Mouse (Mus musculus): ENCODE data around the gene Epha4. TPM values are rescaled to one million over a fixed set of nuclear protein-coding genes. Genes with fewer than 3 reads are reported as not detected.

Epha4 gene
- polyA plus RNA-seq, 1 experiment from 2014 or later, result 39.4 TPM

DNA sequence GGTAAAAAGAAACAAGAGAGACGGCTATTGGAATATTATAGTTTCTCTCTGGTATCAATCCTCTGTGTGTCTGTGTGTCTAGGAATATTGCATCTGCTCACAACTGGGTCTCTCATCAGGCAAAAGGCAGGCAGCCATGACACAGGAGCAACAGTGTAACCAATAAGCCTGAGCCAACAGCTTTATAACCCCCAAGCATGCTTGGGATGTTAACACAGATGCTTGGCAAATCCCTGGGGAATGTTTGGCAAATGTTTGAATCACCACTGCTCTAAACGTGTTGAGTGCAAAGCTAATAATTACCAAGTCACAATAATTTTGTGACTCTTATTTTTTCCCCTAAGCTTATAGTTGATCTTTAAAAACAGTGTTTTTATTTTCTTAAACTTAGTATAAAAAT is 8.5 kb upstream of the Epha4 start:
- Histone ChIP-seq H3K9me3 (no peaks in the 10 kb centered on the region), H3K9ac (replicated peaks) (no peak overlapping the region), H3K4me2 (replicated peaks) (no peak overlapping the region; the same call in 1 of the 2 replicates), H3K4me3 (no peak overlapping the region), H3K4me1 (peaks cover 28% of the 10 kb centered on the region), H3K27ac (replicated peaks) (no peak overlapping the region), H3K27me3 (peaks cover 17% of the 10 kb centered on the region), H3K36me3 (no peaks in the 10 kb centered on the region)
- 64% methylated on average over 2 of the region's 2 CpGs for WGBS
- ATAC-seq (ENCODE audit: low FRiP score, low read depth), result no peak

DNA sequence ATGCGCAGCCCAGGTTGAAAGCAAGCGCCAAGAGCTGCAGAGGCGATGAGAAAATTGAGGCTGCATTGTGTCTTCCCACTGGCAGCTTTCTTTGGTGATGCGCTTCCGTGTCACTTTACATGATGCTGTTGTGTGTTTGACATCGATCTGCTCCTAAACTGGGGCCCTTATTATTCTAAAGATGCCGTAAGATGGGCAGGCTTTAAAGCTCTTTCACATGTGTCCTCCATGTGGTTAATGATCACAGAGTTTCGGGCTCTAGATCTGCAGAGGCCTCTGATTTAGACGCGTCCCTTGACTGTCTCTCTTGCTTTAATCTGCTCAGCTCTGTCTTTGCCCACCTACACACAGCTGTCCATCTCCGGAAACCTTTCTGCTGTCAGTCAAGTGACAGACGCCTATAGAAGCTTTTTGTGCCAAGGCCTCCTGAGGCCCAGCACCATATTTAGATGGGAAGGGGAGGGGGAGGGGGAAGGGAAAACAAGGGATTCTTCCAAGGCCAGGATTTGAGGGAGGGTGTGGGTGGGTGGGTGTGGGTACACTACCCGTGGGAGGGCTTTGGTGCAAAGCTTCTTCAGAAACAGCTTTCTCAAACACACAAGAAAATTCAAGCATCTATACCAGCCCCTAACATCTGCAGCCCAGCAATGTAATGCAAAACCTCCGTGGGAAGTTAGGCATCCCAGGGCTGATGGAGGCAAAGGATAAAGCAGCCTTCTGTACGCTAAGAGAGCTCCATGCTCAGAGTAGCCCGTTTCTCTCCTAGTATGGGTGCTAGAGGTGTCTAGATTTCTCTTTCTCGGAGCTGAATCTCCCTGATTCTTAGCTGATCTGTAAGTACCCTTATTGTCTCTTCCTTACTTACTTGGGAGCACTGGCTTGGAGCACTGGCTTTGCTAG is 7.0 kb upstream of the Epha4 start:
- Histone ChIP-seq H3K9ac (replicated peaks) (no peak overlapping the region), H3K36me3 (no peaks in the 10 kb centered on the region), H3K27me3 (peaks cover 25% of the 10 kb centered on the region), H3K4me1 (peaks cover 30% of the 10 kb centered on the region), H3K27ac (replicated peaks) (peak overlapping the region; percentile 75), H3K4me3 (0 out of 2 replicates have a peak overlapping the region, but pooled peaks have one; percentile 4), H3K4me2 (replicated peaks) (peak overlapping the region; percentile 42), H3K9me3 (no peaks in the 10 kb centered on the region)
- ATAC-seq (ENCODE audit: low FRiP score, low read depth), result peak; percentile 87
- 7% methylated on average over 17 of the region's 17 CpGs for WGBS

DNA sequence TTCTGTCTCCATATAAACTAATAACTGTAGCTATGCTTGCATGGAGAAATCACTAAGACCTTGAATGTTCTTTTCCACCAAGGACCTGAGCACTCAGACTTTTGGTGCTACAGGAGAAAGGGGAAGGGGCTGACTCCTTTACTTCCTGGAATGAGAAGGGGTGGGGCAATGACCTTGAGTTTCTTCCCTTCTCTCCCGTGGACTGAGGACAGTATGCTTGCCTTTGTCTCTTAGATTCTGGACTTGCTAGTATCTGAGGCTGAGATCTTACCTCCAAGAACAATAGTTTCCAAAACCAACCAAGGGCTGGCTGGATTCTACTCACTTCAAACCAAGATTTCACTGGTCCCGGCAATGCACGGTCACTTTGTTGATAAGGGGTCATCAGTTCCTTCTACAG is 3.8 kb upstream of the Epha4 start:
- Histone ChIP-seq H3K9ac (replicated peaks) (no peak overlapping the region), H3K4me1 (peaks cover 29% of the 10 kb centered on the region), H3K36me3 (no peaks in the 10 kb centered on the region), H3K27me3 (peaks cover 19% of the 10 kb centered on the region), H3K9me3 (no peaks in the 10 kb centered on the region), H3K4me3 (no peak overlapping the region), H3K27ac (replicated peaks) (no peak overlapping the region), H3K4me2 (replicated peaks) (no peak overlapping the region)
- ATAC-seq (ENCODE audit: low FRiP score, low read depth), result no peak
- WGBS, result 82% methylated on average over 3 of the region's 3 CpGs

DNA sequence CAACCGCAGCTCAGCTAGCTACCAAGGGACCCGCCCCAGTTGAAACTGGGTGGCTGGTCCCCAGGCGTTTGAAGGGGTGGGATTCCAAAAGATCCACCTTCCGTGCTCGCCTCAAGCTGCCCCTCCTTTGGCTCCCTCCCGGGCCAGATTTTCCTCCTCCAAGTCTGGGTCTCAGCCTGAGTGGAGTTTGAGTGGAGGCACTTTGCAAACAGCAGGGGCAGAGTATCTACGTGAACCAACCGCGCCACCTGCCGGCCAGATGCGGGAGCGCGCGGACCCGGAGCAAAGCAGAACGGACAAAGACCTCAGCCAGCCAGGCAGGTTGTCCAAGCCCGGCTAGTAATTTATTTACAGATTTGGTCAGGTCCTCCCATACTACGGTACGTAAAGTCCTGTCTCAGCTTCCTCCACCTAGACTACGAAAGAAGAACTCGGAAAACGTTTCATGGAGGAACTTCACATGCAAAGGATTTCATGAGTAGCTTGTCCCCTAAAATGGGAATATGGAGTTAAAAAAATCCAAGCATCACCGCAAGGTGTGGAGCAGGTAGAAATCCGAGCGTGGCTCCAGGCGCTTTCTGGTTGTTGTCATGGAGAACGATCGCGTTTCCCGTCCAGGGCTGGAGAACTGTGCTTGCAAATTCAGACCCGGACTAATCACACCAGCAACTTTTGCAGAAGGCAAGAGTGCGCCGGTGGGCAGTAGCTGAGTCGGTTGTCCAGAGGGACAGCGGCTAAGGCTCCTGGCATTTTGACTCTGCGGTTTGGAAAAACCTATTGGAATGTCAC is 1.5 kb upstream of the Epha4 start:
- Histone ChIP-seq H3K4me1 (peaks cover 29% of the 10 kb centered on the region), H3K27ac (replicated peaks) (peak overlapping the region; percentile 39; the same call in 1 of the 2 replicates), H3K27me3 (peaks cover 19% of the 10 kb centered on the region), H3K9me3 (no peaks in the 10 kb centered on the region), H3K4me3 (peak overlapping the region; percentile 58), H3K4me2 (replicated peaks) (peak overlapping the region; percentile 91), H3K9ac (replicated peaks) (peak overlapping the region; percentile 68), H3K36me3 (no peaks in the 10 kb centered on the region)
- ATAC-seq (ENCODE audit: low FRiP score, low read depth), result peak; percentile 8; the same call in 1 of the 2 replicates
- 1% methylated on average over 35 of the region's 36 CpGs for WGBS

DNA sequence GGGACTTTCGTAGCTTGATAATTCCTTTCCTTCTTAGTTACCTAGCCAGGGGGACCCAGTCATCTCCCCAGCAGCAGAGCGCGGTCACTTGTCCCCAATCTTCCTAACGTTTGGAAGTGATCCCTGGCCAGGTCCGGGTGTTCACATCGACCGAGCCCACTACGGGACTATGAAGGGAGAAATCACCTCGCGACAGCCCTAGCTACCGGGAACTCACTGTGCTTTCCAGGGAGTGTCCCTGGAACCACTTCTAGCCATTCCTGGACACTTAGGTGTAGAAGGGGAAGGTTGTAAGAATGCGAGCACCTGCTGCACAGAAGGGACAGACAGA is 728 bp upstream of the Epha4 start:
- under 1% methylated on average over 12 of the region's 12 CpGs for WGBS
- no peak for ATAC-seq (ENCODE audit: low FRiP score, low read depth)

DNA sequence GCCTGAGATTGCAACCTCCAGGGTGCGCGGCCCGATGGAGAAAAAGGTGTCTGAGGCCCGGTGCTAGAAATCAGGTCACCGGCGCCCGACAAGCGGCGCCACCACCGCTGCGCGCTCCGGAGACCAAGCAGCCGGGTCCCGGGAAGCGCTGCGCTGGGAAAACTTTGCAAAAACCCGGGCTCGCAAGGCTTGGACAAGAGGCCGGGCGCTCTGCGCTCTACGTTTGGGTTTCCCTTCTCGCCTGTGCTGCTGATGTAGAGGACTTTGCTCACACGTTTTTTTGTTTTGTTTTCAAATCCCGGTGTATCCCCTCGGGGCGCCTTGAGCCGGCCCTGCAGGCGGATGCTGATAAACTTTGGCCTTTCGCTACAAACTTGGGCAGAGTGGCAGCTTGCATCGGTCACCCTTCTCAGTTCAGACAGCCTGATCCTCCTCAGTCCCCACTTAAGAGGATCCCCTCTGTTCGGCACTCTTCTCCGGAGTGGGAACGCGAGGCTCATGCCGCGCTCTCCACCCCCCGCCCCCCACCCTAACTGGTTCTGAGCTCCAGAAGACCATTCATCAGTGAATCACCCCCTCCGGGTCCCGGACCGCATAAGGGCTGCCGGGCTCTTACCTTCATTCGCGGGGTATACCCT is 444 bp downstream of the Epha4 start:
- Histone ChIP-seq H3K9ac (replicated peaks) (peak overlapping the region; percentile 81), H3K4me1 (peaks cover 39% of the 10 kb centered on the region), H3K9me3 (no peaks in the 10 kb centered on the region), H3K36me3 (no peaks in the 10 kb centered on the region), H3K4me3 (peak overlapping the region; percentile 58), H3K27ac (replicated peaks) (peak overlapping the region; percentile 89), H3K27me3 (peaks cover 19% of the 10 kb centered on the region), H3K4me2 (replicated peaks) (peak overlapping the region; percentile 91)
- ATAC-seq (ENCODE audit: low FRiP score, low read depth), result peak; percentile 32
- WGBS, result under 1% methylated on average over 45 of the region's 45 CpGs

More for the DNA sequence above, 728 bp upstream of the Epha4 start:
- Histone ChIP-seq H3K36me3 (no peaks in the 10 kb centered on the region), H3K9me3 (no peaks in the 10 kb centered on the region), H3K9ac (replicated peaks) (peak overlapping the region; percentile 68), H3K4me1 (peaks cover 30% of the 10 kb centered on the region), H3K27ac (replicated peaks) (0 out of 2 replicates have a peak overlapping the region, but pooled peaks have one; percentile 39), H3K4me2 (replicated peaks) (peak overlapping the region; percentile 91), H3K27me3 (peaks cover 18% of the 10 kb centered on the region), H3K4me3 (peak overlapping the region; percentile 58)

DNA sequence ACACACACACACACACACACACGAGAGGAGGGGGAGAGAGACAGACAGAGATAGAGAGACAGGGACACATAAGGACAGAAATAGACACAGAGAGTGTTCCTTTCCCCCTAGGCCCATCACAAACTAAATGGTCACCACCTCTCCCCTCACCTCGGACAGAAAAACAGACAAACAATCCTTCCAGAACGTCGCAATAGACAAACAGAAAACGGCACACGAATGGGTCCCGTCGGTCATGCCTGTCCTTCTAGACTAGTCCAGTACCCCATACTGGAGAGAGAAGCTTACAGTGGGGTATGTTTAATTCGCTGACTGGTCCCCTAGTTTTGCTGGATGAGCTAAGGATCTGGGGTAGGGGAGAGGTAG is 946 bp downstream of the Epha4 start:
- WGBS, result 0% methylated on average over 8 of the region's 9 CpGs
- Histone ChIP-seq H3K27ac (replicated peaks) (peak overlapping the region; percentile 89), H3K4me1 (peaks cover 39% of the 10 kb centered on the region), H3K36me3 (no peaks in the 10 kb centered on the region), H3K4me2 (replicated peaks) (peak overlapping the region; percentile 91), H3K27me3 (peaks cover 17% of the 10 kb centered on the region), H3K4me3 (peak overlapping the region; percentile 58), H3K9me3 (no peaks in the 10 kb centered on the region), H3K9ac (replicated peaks) (peak overlapping the region; percentile 81)
- ATAC-seq (ENCODE audit: low FRiP score, low read depth), result no peak

DNA sequence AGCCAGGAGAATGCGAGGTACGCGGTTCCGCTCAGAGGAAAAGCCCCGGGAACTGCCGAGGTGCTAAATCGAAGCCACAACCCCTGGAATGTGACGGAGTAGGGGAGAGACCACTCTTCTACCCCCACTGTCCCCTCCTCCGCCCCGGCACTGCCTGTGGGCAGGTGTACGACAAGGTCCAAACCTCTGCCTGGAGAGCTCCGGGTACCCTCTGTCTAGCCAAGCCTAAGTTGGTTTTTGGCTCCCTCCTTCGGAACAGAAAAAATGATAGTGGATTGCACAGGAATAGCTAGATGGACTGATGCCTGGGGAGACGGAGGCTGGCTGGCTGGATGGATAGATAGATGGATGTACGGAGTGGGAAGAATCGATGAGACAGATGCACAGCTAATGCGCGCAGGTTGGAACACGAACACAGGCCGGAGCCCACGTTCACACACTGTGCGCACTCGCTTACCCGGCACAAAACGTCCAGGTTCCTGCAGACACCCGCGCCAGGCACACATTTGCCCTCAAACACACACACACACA is 1.4 kb downstream of the Epha4 start:
- Histone ChIP-seq H3K27me3 (peaks cover 16% of the 10 kb centered on the region), H3K9me3 (no peaks in the 10 kb centered on the region), H3K27ac (replicated peaks) (peak overlapping the region; percentile 89), H3K4me2 (replicated peaks) (peak overlapping the region; percentile 91), H3K36me3 (no peaks in the 10 kb centered on the region), H3K4me1 (peaks cover 42% of the 10 kb centered on the region), H3K9ac (replicated peaks) (peak overlapping the region; percentile 81), H3K4me3 (peak overlapping the region; percentile 58)
- 0% methylated on average over 27 of the region's 27 CpGs for WGBS
- peak; percentile 48 for ATAC-seq (ENCODE audit: low FRiP score, low read depth)

DNA sequence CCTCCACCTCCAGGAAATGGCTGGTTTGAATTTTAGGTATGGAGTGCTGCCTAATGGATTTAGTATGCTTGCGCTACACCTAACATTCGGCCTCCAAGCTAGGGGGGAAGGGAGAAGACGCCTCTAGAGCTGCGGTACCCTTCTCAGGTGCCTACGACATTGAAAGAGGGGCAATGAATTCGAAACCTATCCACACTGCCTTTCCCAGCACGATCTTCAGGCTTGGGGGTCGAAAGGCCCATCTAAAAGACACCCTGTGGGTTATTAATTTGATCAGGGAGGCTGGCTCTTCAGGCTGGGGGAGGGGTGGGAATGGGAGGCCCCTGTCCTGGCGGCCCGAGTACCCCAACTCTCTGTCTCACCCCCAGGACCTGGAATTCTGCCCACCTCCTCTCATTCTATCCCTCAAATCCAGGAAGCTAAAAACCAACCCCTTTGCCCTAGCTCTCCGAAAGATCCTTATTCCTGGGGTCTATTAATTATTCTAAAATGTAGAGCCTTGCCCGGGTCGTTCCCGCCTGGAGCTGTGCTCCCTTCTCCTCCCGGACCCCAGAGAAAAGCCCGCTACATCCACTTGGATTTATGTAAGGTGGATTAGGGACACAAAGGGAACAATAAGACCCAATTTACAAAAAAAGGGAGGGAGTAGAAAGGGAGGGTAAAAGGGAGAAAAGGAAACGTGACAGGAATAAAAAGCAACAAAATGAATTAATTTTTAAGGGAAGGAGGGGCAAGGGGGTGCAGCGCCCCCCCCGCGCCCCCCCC is 2.3 kb downstream of the Epha4 start:
- WGBS, result 1% methylated on average over 20 of the region's 20 CpGs
- ATAC-seq (ENCODE audit: low FRiP score, low read depth), result peak; percentile 45; the same call in 1 of the 2 replicates
- peaks cover 48% of the 10 kb centered on the region for H3K4me1 ChIP-seq

DNA sequence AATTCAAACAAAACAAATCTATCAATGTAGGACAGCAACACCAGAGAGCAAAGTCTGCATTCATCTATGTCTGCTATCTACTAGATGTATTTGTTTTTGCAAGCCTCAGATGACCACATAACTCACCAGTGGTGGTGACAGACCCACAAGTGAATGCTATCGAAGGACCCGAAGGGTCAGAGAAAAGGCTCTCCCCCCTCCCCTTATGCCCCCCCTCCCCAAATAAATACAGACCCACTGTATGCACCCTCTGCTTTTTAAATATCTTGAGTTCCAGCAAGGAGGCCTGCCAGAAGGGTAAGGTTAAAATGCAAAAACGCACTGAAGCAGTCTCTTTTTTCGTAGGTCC is 2.9 kb downstream of the Epha4 start:
- H3K27ac ChIP-seq (replicated peaks), result peak overlapping the region; percentile 89
- WGBS, result 8% methylated on average over 4 of the region's 4 CpGs
- H3K36me3 ChIP-seq, result peaks cover under 1% of the 10 kb centered on the region; the same call in 1 of the 2 replicates
- H3K4me1 ChIP-seq, result peaks cover 48% of the 10 kb centered on the region
- H3K4me2 ChIP-seq (replicated peaks), result peak overlapping the region; percentile 91
- H3K27me3 ChIP-seq, result peaks cover 6% of the 10 kb centered on the region; the same call in 1 of the 2 replicates
- no peaks in the 10 kb centered on the region for H3K9me3 ChIP-seq
- no peak for ATAC-seq (ENCODE audit: low FRiP score, low read depth)
- peak overlapping the region; percentile 58 for H3K4me3 ChIP-seq
- peak overlapping the region; percentile 81 for H3K9ac ChIP-seq (replicated peaks)

More for the DNA sequence above, 2.3 kb downstream of the Epha4 start:
- Histone ChIP-seq H3K9ac (replicated peaks) (peak overlapping the region; percentile 81), H3K9me3 (no peaks in the 10 kb centered on the region), H3K36me3 (no peaks in the 10 kb centered on the region), H3K4me3 (peak overlapping the region; percentile 58), H3K4me2 (replicated peaks) (peak overlapping the region; percentile 91), H3K27ac (replicated peaks) (peak overlapping the region; percentile 89), H3K27me3 (peaks cover 11% of the 10 kb centered on the region; the same call in 1 of the 2 replicates)
